ENCODE assay signal across 27 mouse cellular contexts in genomic region chr6:100510676-100511075, GRCm38 (mm10).
DNase-seq lines count a peak whose midpoint lies in the region; ATAC-seq and TF ChIP-seq lines count a peak whose summit lies in the region.
"Had no signal": no experiment of that assay in that cellular context is flagged by ENCODE, and none has a peak within 500 bp of the region (broad histone marks: within the 10 kb centered on the region; RNA-seq: fewer than 3 reads in every experiment).

No protein-coding gene starts in this region.

- WGBS in lung, postnatal 0 days, result 70% methylated on average over 4 of the region's 4 CpGs

- H3K27me3 ChIP-seq in lung, postnatal 0 days (replicated peaks; ENCODE audit: insufficient read depth, low read length), result no peaks in the 10 kb centered on the region
- H3K27me3 ChIP-seq: limb, embryonic 15.5 days; Patski; stomach, embryonic 15.5 days had no signal

- no peak overlapping the region for H3K27ac ChIP-seq in lung, postnatal 0 days (ENCODE audit: low read length)
- H3K27ac ChIP-seq: hindbrain, postnatal 0 days; kidney, embryonic 15.5 days; limb, embryonic 15.5 days; liver, embryonic 14.5 days; midbrain, embryonic 15.5 days; neural tube, embryonic 13.5 days; stomach, embryonic 15.5 days had no signal

- no peak overlapping the region for H3K9ac ChIP-seq in lung, postnatal 0 days (replicated peaks; ENCODE audit: low read depth)
- H3K9ac ChIP-seq: heart, embryonic 12.5 days; kidney, embryonic 15.5 days; limb, embryonic 15.5 days; liver, embryonic 14.5 days; lung, embryonic 14.5 days; midbrain, embryonic 15.5 days; neural tube, embryonic 13.5 days; stomach, embryonic 15.5 days had no signal

- H3K36me3 ChIP-seq in lung, postnatal 0 days (ENCODE audit: insufficient read depth, low read length), result no peaks in the 10 kb centered on the region
- H3K36me3 ChIP-seq: heart, embryonic 12.5 days; kidney, embryonic 15.5 days; limb, embryonic 15.5 days; midbrain, embryonic 15.5 days; neural tube, embryonic 13.5 days; stomach, embryonic 15.5 days had no signal

- ATAC-seq in granulocyte monocyte progenitor cell, adult 5-6 weeks (replicated peaks; ENCODE audit: poor library complexity, severe bottlenecking), result peak; percentile 86
- no peak for ATAC-seq in lung, postnatal 0 days
- ATAC-seq: CD4-positive, CD25-positive, alpha-beta regulatory T cell, adult 4 months; hindbrain, postnatal 0 days; midbrain, embryonic 15.5 days; Patski had no signal

- H3K4me1 ChIP-seq in lung, postnatal 0 days (ENCODE audit: insufficient read depth, low read depth, low read length), result no peaks in the 10 kb centered on the region
- H3K4me1 ChIP-seq: heart, embryonic 12.5 days; kidney, embryonic 15.5 days; midbrain, embryonic 15.5 days; stomach, embryonic 15.5 days had no signal

- intact Hi-C loops in heart, postnatal 25 days (cut with DNase I), result loop anchor here (5.0 kb wide), 3 partner anchors 218 to 708 kb away; no protein-coding TSS in a partner anchor

- H3K4me3 ChIP-seq in lung, postnatal 0 days (ENCODE audit: low read depth, low read length), result no peak overlapping the region
- H3K4me3 ChIP-seq: heart, embryonic 12.5 days; kidney, embryonic 15.5 days; limb, embryonic 15.5 days; midbrain, embryonic 15.5 days; neural tube, embryonic 13.5 days; stomach, embryonic 15.5 days had no signal

- no peak for TF ChIP-seq CTCF in lung, postnatal 0 days (IDR thresholded peaks at IDR 0.05)

- TF ChIP-seq EP300 in lung, postnatal 0 days (IDR thresholded peaks at IDR 0.05), result no peak

- no peak overlapping the region for H3K4me2 ChIP-seq in lung, postnatal 0 days (replicated peaks; ENCODE audit: low read depth, low read length)
- H3K4me2 ChIP-seq: heart, embryonic 12.5 days; kidney, embryonic 15.5 days; limb, embryonic 15.5 days; lung, embryonic 14.5 days; midbrain, embryonic 15.5 days; neural tube, embryonic 13.5 days; stomach, embryonic 15.5 days had no signal

- H3K9me3 ChIP-seq in lung, postnatal 0 days (ENCODE audit: low read length), result no peaks in the 10 kb centered on the region
- H3K9me3 ChIP-seq: kidney, embryonic 15.5 days; limb, embryonic 15.5 days; midbrain, embryonic 15.5 days; neural tube, embryonic 13.5 days; stomach, embryonic 15.5 days had no signal

- DNase-seq in 3T3-L1 (ENCODE audit: low read depth, low spot score), result peak; percentile 68
- DNase-seq in Muller cell, postnatal 12 days (ENCODE audit: inconsistent ontology term), result peak; percentile 49
- DNase-seq in adrenal gland, postnatal 25 days, result peak; percentile 16
- no peak for DNase-seq in gastrocnemius, adult 18-20 months (ENCODE audit: low spot score)
- no peak for DNase-seq in heart, postnatal 25 days (ENCODE audit: low spot score)
- DNase-seq in lung, postnatal 0 days (ENCODE audit: low spot score), result no peak
- DNase-seq: cerebellum, adult 9-10 months; heart, postnatal 10 days; kidney, adult 11 months; kidney, postnatal 36 days; left cerebral cortex, postnatal 4 days; lung, embryonic 14.5 days; lung, postnatal 36 days; right cerebral cortex, adult 18-20 months; right cerebral cortex, postnatal 4 days; thymus, postnatal 36 days had no signal

Comparison
In these comparisons a context has a peak if more than half of its experiments do, and no peak if none do; other contexts are left out.
1. DNase-seq: peak in 3T3-L1 (single experiment), Muller cell, postnatal 12 days (single experiment) and adrenal gland, postnatal 25 days (single experiment); none in gastrocnemius, adult 18-20 months (single experiment), heart, postnatal 25 days (single experiment) and lung, postnatal 0 days (single experiment).